Mouse (Mus musculus) ES-Bruce4 (cell line): ENCODE results near the gene Acadvl.

ENCODE experiments used
- CTCF ChIP-seq: IDR thresholded peaks from one replicate; pipeline ENCODE4 v1.8.1; 2011; ENCODE audit warnings: low read depth, low read length
- EP300 ChIP-seq: IDR thresholded peaks from 2 replicates; pipeline ENCODE4 v1.6.1; 2011; ENCODE audit warnings: low read depth, low read length; ENCODE audit not compliant: insufficient read depth
- POLR2A ChIP-seq: IDR thresholded peaks from one replicate; pipeline ENCODE4 v1.8.1; 2011; ENCODE audit warnings: low read length; ENCODE audit not compliant: insufficient read depth

DNA sequence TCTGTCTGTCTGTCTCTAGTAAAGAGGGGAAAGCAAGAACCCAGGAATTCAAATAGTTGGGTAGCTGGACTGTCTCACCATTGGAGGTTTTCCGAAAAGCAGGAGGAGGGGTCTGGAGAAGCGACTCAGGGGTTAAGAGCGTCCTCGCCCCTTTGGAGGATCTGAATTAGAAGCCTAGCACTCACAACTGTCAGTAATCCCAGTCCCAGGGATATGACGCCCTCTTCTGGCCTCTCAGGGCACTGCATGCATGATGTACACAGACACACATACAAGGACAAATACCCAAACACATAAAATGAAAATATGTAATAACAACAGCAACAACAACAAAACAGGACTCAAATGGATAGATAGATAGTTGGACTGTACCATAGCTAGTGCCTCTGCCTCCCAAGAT, 54.6 kb downstream of the Acadvl start:
- TF ChIP-seq POLR2A, result no peak
- peak; percentile 73 for TF ChIP-seq CTCF
- TF ChIP-seq EP300, result no peak
